Mouse (Mus musculus) heart, embryonic 14.5 days (tissue): ENCODE measurements around the gene Lman1l. TPM values are rescaled to one million over a fixed set of nuclear protein-coding genes. Genes with fewer than 3 reads are reported as not detected.

Experiments used
- ATAC-seq: fragments of 200-750 bp; cut with Nextera tagmentation; 2 replicates; pipeline ENCODE4 v1.8.0; 2017; ENCODE audit warnings: low read depth, moderate TSS enrichment; ENCODE audit not compliant: insufficient number of reproducible peaks, insufficient read depth, low FRiP score
- H3K27ac ChIP-seq, 2 experiments: fragments of 200-500 bp in 1 of 2; fragments of 300-500 bp in 1 of 2; sonication (generic) in 1 of 2; replicated peaks in 1 of 2; 2 replicates each; pipeline ENCODE4 v1.5.1; 2012 to 2014; ENCODE audit warnings: low read depth in 2 of 2, low read length in 2 of 2, control low read depth in 1 of 2, mild to moderate bottlenecking in 1 of 2, mixed read lengths in 1 of 2; ENCODE audit not compliant: control insufficient read depth in 1 of 2, insufficient read depth in 1 of 2
- H3K27me3 ChIP-seq: fragments of 300-500 bp; sonication (generic); 2 replicates; pipeline ENCODE4 v1.6.1; 2014; ENCODE audit warnings: mild to moderate bottlenecking, low read length, control low read depth; ENCODE audit not compliant: control insufficient read depth, insufficient read depth
- H3K36me3 ChIP-seq: fragments of 300-500 bp; sonication (generic); 2 replicates; pipeline ENCODE4 v1.6.1; 2014; ENCODE audit warnings: mild to moderate bottlenecking, control low read depth, low read length, mixed read lengths; ENCODE audit not compliant: control insufficient read depth, insufficient read depth
- H3K4me1 ChIP-seq, 2 experiments: fragments of 200-500 bp in 1 of 2; fragments of 300-500 bp in 1 of 2; sonication (generic) in 1 of 2; 2 replicates each; pipeline ENCODE4 v1.6.1; 2012 to 2014; ENCODE audit warnings: low read length in 2 of 2, control low read depth in 1 of 2, mixed read lengths in 1 of 2; ENCODE audit not compliant: control insufficient read depth in 2 of 2, insufficient read depth in 2 of 2
- H3K4me2 ChIP-seq: fragments of 300-500 bp; sonication (generic); 2 replicates; pipeline ENCODE4 v1.6.1; 2014; ENCODE audit warnings: mild to moderate bottlenecking, low read length
- H3K4me3 ChIP-seq, 2 experiments: fragments of 200-500 bp in 1 of 2; fragments of 300-500 bp in 1 of 2; sonication (generic) in 1 of 2; 2 replicates each; pipeline ENCODE4 v1.5.1; 2012 to 2014; ENCODE audit warnings: low read length in 2 of 2, mild to moderate bottlenecking in 2 of 2, control low read depth in 1 of 2, low read depth in 1 of 2, moderate library complexity in 1 of 2; ENCODE audit not compliant: control insufficient read depth in 1 of 2, insufficient read depth in 1 of 2
- H3K9ac ChIP-seq: fragments of 300-500 bp; sonication (generic); 2 replicates; pipeline ENCODE4 v1.6.1; 2014; ENCODE audit warnings: mild to moderate bottlenecking, low read length
- H3K9me3 ChIP-seq: fragments of 300-500 bp; sonication (generic); 2 replicates; pipeline ENCODE4 v1.6.1; 2016; ENCODE audit warnings: low read length, control low read depth; ENCODE audit not compliant: control insufficient read depth
- WGBS: fragments of 180-500 bp; shearing (Covaris S2); extraction: QIAGEN DNeasy Blood & Tissue Kit; methylation state at CpG from one replicate; pipeline ENCODE4 v1.1.7; 2014; 5-methylcytosine and 5-hydroxymethylcytosine counted together
- polyA plus RNA-seq: library from polyadenylated mRNA; unstranded; fragments of >200 nt; fragmentation: Nextera tagmentation; extraction: Ambion mirVana; gene quantifications from 2 replicates; pipeline ENCODE4 v1.2.1, GENCODE M21; 2014

Gene Lman1l
- polyA plus RNA-seq, 1 experiment from 2014 or later = 0.12 TPM

DNA sequence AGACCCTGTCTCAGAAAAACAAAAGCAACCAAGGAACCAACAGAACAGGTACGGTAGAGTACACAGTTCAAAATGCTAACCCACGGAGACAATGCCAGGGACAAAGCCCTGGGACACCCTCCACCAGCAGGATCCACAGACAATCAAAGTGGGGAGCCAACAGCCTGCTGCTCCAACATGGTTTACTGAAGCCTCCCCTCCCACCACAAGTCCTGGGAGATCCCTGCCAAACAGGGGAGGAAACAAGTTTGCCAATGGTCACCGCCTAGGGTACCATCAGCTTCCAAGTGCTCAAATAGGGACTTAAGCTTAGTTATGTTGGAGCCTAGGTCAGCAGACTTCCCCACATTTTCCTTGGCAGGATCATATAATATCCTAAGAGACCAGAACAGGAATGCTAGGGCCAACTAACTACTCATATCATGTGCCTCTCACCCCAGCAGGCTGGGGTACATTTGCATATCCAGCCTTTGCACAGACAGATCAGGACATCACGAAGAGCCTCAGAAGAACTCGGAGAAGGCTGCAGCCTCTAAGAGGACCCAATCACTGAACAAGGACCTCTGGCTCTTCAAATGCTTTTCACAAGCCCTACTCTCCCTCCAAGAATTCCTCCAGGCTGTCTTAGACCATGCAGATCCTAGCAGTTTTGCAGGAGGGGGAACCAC is 19.2 kb upstream of the Lman1l start:
- peak overlapping the region; percentile 58 for H3K4me2 ChIP-seq
- peaks cover 48 to 75% of the 10 kb centered on the region in 2 experiments for H3K4me1 ChIP-seq
- H3K9me3 ChIP-seq = no peaks in the 10 kb centered on the region
- WGBS = 71% methylated on average over 5 of the region's 5 CpGs
- peak overlapping the region in 1 of 2 experiments; percentile 20; a peak in 1 of 4 replicates for H3K4me3 ChIP-seq
- H3K36me3 ChIP-seq = peaks cover 13% of the 10 kb centered on the region
- peak overlapping the region; percentile 62 for H3K9ac ChIP-seq
- peak overlapping the region; percentile 52 to 91; a peak in 3 of 4 replicates for H3K27ac ChIP-seq
- ATAC-seq = no peak
- H3K27me3 ChIP-seq = no peaks in the 10 kb centered on the region

DNA sequence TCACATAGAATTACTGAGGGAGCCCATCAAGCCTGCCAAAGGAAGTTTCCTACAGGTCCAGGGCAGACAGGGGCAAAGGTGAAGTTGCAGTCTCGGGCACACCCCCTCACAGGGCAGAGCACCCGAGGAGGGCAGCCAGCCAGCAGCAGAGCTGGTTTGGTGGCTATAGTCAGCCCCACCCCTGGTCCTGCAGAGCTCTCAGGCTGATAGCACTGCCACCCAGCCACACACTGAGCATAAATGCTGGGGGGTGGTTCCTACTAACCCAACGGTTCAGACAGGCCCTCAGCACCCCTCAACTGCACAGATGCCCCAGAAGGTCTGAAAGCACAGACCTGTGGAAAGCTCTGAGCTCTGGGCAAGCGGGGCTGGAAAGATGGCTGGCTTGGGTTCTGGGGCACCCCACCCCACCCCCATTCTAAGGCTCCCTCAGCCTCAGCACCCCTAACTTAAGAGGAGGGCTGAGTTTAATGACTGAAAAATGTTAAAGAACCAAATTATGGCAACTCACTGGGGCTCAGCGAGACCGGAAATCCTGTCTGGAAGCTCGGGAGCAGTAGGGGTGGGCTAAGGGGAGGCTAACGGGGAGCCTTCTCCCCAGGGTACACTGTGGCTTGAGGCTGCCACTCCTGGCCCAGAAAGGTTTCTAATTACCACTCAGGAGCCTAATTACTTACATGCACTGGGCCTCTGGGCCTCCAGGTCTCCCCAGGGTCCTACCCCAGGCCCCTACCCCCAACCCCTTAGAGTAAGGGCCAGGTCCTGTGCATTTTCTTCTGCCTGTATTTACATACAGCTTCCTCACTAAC is 18.3 kb upstream of the Lman1l start:
- H3K4me1 ChIP-seq = peaks cover 46 to 74% of the 10 kb centered on the region in 2 experiments
- peaks cover 13% of the 10 kb centered on the region for H3K36me3 ChIP-seq
- 31% methylated on average over 8 of the region's 8 CpGs for WGBS
- no peak overlapping the region for H3K4me3 ChIP-seq
- peak overlapping the region; percentile 62 for H3K9ac ChIP-seq
- H3K27ac ChIP-seq = peak overlapping the region; percentile 77 to 91
- peak overlapping the region; percentile 51 for H3K4me2 ChIP-seq
- no peaks in the 10 kb centered on the region for H3K9me3 ChIP-seq
- H3K27me3 ChIP-seq = no peaks in the 10 kb centered on the region
- peak; percentile 39 for ATAC-seq

DNA sequence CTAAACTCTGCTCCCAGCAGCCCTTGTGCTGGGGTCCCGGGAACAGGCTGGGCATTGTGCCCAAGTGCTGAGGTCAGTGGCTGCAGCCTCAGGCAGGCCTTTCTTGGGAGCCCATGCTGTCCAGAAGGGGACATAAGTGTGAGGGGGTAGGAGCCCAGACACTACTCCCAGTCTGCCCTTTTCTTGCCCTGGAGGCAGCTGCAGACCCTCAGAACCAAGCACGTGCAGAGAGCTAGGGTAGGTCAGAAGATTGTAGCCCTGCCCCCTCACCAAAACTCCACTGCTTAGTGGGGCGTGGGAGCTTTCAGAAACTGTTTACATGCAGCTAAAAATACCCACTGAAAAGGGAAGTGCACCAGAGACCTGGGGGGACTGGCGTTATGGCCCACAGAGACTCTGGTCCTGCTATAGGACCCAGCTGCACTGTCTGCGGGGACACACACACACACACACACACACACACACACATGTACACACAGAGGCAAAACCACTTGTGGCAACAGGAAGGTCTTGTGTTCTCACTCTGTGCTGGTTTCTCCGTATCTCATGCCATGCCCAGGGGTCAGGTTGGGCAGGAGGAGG is 17.3 kb upstream of the Lman1l start:
- Histone ChIP-seq H3K4me2 (peak overlapping the region; percentile 51), H3K9me3 (no peaks in the 10 kb centered on the region), H3K4me3 (no peak overlapping the region), H3K36me3 (peaks cover 13% of the 10 kb centered on the region), H3K27ac (peak overlapping the region; percentile 77 to 91), H3K9ac (peak overlapping the region; percentile 62), H3K4me1 (peaks cover 42 to 71% of the 10 kb centered on the region in 2 experiments), H3K27me3 (no peaks in the 10 kb centered on the region)
- peak; percentile 54 for ATAC-seq
- 4% methylated on average over 6 of the region's 6 CpGs for WGBS

DNA sequence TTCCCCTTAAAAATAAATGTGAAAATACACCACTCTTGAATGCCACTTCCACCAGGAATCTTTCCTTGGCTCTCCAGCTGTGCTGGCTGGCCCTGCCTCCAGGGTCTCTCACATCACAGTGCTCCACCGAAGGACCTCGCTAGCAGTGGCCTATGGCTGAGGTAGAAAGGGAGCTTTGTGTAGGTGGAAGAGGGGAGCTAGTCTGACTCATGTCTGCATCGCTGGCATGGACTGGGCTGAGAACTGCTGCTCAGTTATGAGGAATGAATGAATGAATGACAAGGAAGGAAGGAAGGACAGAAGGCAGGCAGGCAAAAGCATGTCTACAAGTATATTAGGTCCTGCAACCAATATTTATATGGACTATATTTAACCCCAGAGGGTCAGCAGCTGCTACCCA is 16.7 kb upstream of the Lman1l start:
- no peak for ATAC-seq
- peaks cover 10% of the 10 kb centered on the region for H3K36me3 ChIP-seq
- peak overlapping the region; percentile 51 for H3K4me2 ChIP-seq
- peak overlapping the region; percentile 62 for H3K9ac ChIP-seq
- H3K27me3 ChIP-seq = no peaks in the 10 kb centered on the region
- peak overlapping the region; percentile 77 to 91 for H3K27ac ChIP-seq
- H3K4me1 ChIP-seq = peaks cover 42 to 68% of the 10 kb centered on the region in 2 experiments
- 34% methylated on average over 3 of the region's 3 CpGs for WGBS
- no peaks in the 10 kb centered on the region for H3K9me3 ChIP-seq
- H3K4me3 ChIP-seq = no peak overlapping the region

DNA sequence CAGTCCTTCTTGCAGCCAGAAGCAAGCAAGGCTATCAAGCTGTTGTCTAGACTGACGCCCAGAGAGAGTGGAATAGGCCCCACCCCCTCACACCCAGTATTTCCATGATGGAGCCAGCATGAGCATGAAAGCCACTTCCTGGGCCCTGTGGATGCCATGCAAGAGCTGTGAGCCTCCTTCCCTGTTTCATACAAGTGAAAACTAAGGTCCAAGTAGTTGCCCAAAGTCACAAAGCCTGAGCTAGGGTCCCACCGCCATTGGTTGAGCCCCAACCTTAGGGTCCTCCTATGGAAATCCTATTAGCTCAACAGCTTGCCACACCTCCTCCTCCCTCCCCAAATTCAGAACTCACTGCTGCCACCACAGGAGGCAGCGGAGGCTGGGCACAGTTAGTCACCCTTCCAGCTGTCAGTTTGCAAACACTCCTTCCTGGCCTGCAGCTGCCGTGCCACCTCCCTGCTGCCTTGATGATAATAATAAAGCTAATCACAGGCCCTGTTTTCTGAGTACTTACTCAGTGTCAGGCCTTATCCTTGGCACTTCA is 13.0 kb upstream of the Lman1l start:
- H3K27me3 ChIP-seq = no peaks in the 10 kb centered on the region
- H3K4me1 ChIP-seq = peaks cover 18 to 35% of the 10 kb centered on the region in 2 experiments
- H3K4me2 ChIP-seq = no peak overlapping the region
- ATAC-seq = no peak
- no peak overlapping the region for H3K4me3 ChIP-seq
- no peak overlapping the region for H3K27ac ChIP-seq
- no peaks in the 10 kb centered on the region for H3K9me3 ChIP-seq
- no peak overlapping the region for H3K9ac ChIP-seq
- H3K36me3 ChIP-seq = peaks cover 31% of the 10 kb centered on the region
- 27% methylated on average over 4 of the region's 4 CpGs for WGBS

DNA sequence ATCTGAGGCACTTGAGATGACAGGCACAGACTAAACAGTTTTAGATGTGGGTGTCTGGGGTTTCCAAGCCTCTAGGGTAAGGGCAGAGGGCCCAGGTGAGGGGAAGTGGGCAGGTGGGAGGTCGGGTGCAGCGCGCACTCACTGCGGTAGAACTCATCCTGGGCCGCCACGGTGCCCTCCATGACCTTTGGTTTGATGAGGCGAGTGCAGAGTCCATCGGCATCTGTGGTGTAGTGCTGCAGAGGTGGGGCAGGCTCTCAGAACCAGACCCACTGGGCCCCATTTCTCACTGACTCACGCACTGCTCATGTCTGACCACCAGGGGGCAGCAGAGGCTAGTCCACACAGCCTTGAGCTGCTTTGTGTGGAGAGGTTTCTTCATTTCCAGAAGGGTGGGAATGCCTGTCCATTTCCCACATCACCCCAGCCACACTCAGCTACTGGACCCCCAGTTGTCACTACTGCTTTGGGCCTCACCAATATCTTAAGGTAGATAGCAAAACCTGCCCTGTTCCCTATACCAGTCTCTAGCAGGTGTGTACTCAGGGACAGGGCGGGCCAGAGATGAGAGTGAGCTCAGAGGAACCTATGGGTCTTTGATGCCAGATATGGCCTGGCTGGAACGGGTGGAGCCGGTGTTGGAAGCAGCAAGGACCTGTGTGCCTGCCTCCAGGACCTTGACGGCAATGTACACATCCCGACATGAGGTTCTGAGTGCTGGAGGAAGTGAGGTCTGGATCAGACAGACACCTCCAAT is 8.7 kb upstream of the Lman1l start:
- H3K4me1 ChIP-seq = peaks cover 5 to 11% of the 10 kb centered on the region in 2 experiments; a peak in 2 of 4 replicates
- H3K27ac ChIP-seq = no peak overlapping the region
- H3K4me2 ChIP-seq = no peak overlapping the region
- no peaks in the 10 kb centered on the region for H3K9me3 ChIP-seq
- no peak overlapping the region for H3K4me3 ChIP-seq
- WGBS = 64% methylated on average over 14 of the region's 14 CpGs
- no peaks in the 10 kb centered on the region for H3K27me3 ChIP-seq
- peak; percentile 37; the same call in 1 of the 2 replicates for ATAC-seq
- no peak overlapping the region for H3K9ac ChIP-seq
- H3K36me3 ChIP-seq = peaks cover 74% of the 10 kb centered on the region

DNA sequence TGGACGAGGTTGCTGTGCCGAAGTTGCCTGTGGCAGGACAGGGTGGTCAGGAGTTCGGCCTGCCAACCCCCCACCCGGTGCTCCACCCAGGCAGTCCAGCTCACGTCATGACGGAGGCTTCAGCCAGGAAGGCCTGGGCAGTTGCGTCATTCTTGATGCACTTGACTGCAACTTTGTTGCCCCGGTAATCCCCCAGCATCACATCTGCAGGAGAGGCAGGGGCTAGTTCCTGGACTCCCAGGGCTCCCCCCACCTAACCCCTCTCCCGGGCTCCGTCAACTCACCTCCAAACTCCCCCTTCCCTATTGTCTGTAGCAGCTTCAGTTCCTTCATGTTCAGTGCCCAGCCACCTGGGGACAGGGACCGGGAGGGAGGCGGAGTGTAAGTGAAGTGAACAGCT is 8.1 kb upstream of the Lman1l start:
- Histone ChIP-seq H3K36me3 (peaks cover 74% of the 10 kb centered on the region), H3K4me2 (no peak overlapping the region), H3K4me1 (peaks cover 5% of the 10 kb centered on the region in 2 experiments; a peak in 2 of 4 replicates), H3K9me3 (no peaks in the 10 kb centered on the region), H3K9ac (no peak overlapping the region), H3K4me3 (no peak overlapping the region), H3K27me3 (no peaks in the 10 kb centered on the region), H3K27ac (no peak overlapping the region)
- 86% methylated on average over 12 of the region's 12 CpGs for WGBS
- ATAC-seq = 0 out of 2 replicates have a peak, but pooled peaks have one; percentile 1
